Mouse (Mus musculus): Measurements from ENCODE around the gene Hmgn3. TPM values are rescaled to one million over a fixed set of nuclear protein-coding genes. Genes with fewer than 3 reads are reported as not detected.
"Not testable (repeated sequence)": the region's sequence is repeated elsewhere in the genome, so short reads cannot be mapped to it uniquely, and the experiment has no call there.

Hmgn3 gene
- polyA plus RNA-seq (2012; ENCODE audit: insufficient read depth, insufficient read length, missing spikeins), result 32.7 and 38.5 TPM in 2 replicates

DNA sequence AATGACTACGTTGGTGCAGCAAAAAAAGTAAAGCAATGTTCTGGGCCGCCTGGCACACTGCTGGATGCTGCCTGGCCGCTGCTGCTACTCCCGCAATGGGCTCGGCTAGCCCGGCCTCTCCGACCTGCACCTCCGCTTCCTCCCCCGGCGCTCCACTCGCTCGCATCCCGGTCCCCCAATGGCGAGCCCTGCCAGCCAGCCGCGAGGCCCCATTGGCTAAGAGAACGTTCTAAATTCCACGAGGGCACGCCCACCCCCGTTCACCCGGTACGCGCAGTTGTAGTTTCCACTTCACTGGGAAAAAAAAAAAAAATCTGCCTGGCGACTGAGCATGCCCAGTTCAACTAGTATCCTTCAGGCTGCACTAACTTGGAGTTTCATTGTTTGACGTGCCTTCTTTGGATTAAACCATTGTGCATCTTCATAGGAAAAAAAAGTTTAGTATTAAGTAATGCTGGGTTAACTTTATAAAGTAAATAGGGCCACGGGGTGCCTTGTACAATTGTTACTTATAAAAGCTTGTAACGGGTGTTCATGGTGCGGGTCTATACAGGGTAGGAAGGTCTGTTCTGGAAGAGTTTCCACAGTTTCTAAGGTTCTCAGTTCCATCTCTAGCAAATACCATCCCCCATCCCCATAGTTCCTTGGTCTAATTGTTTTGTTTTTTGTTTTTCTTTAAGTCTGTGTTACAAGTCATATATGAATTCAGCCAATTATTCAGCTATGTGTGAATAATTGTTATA lies at the start of gene Hmgn3:
Hmgn3 (minus strand) TSS at position 240 of the 743 bp plus-strand sequence.
- TF ChIP-seq CTCF (IDR thresholded peaks at IDR 0.05; ENCODE audit: low read depth, low read length) (no peak), POLR2A (IDR thresholded peaks at IDR 0.05; ENCODE audit: borderline replicate concordance, low read depth, low read length) (no peak)
- Histone ChIP-seq H3K27ac (ENCODE audit: insufficient read depth, low read depth, low read length) (no peak within 1 kb of the TSS), H3K4me1 (ENCODE audit: control insufficient read depth, insufficient read depth, low read length) (no peaks in the 10 kb centered on the region), H3K4me3 (ENCODE audit: insufficient read depth, low read length) (peak within 1 kb of the TSS; percentile 60)

DNA sequence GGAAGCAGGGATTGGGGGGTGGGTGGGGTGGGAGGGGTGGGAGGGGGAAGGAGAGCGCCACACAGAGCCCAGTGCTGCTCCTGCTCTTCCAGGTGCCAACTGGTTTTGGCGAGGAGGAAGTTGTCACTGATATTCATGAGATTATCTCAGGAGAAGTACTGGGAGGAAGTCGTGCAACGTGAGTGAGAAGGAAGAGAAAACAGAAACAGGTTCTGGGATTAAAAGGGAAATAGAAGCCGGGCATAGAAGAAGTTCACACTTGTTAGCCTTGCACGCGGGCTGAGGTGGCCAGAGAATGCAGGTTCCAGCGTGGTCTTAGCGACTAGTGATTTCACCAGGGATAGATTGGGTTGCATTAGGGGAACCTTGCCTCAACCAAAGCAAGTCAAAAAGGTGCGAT lies 49.3 kb upstream of the Hmgn3 start:
- Histone ChIP-seq H3K27ac (ENCODE audit: insufficient read depth, low read depth, low read length) (no peak overlapping the region), H3K4me3 (ENCODE audit: insufficient read depth, low read length) (no peak overlapping the region), H3K4me1 (ENCODE audit: control insufficient read depth, insufficient read depth, low read length) (no peaks in the 10 kb centered on the region)
- TF ChIP-seq CTCF (IDR thresholded peaks at IDR 0.05; ENCODE audit: low read depth, low read length) (no peak), POLR2A (IDR thresholded peaks at IDR 0.05; ENCODE audit: borderline replicate concordance, low read depth, low read length) (no peak)

DNA sequence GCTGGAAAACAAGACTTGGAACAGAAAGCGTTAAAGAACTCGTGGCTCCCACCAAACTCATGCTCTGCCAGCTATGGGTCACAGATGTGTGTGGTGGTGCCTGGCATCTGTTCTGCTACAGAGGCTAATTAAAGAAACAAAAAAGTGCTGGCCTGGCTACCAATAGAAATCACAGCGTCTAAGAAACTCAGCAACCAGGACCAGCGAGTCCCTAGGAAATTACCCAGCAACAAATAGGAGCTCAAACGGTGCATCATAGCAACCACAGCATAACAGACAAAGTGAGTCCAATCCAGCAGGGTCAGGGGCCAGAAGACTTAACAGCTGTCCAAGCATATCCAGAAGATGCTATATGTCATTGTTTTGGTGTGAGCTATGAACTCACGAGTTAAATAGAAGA lies 48.5 kb upstream of the Hmgn3 start:
- Histone ChIP-seq H3K4me3 (ENCODE audit: insufficient read depth, low read length) (no peak overlapping the region), H3K27ac (ENCODE audit: insufficient read depth, low read depth, low read length) (no peak overlapping the region), H3K4me1 (ENCODE audit: control insufficient read depth, insufficient read depth, low read length) (no peaks in the 10 kb centered on the region)
- TF ChIP-seq CTCF (IDR thresholded peaks at IDR 0.05; ENCODE audit: low read depth, low read length) (no peak), POLR2A (IDR thresholded peaks at IDR 0.05; ENCODE audit: borderline replicate concordance, low read depth, low read length) (no peak)

DNA sequence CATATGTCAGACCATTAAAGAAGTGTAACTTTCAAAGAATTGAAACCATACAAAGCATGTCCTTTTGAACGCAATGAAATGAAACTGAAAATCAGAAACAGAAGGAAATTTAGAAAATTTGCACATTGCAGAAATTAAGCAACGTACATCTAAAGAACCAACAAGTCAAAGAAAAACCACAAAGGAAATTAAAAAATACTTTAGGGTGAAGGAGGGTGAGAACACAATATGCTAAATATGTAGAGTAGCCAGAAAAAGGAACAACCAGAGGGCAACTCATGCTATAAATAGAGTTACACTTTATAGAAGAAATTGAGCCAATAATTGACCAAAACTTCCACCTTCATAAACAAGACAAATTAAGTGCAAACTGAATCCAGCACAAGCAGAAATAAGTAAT lies 41.3 kb upstream of the Hmgn3 start:
- Histone ChIP-seq H3K4me1 (ENCODE audit: control insufficient read depth, insufficient read depth, low read length) (no peaks in the 10 kb centered on the region), H3K4me3 (ENCODE audit: insufficient read depth, low read length) (no peak overlapping the region), H3K27ac (ENCODE audit: insufficient read depth, low read depth, low read length) (no peak overlapping the region)
- TF ChIP-seq CTCF (IDR thresholded peaks at IDR 0.05; ENCODE audit: low read depth, low read length), result no peak
- TF ChIP-seq POLR2A (IDR thresholded peaks at IDR 0.05; ENCODE audit: borderline replicate concordance, low read depth, low read length), result no peak

DNA sequence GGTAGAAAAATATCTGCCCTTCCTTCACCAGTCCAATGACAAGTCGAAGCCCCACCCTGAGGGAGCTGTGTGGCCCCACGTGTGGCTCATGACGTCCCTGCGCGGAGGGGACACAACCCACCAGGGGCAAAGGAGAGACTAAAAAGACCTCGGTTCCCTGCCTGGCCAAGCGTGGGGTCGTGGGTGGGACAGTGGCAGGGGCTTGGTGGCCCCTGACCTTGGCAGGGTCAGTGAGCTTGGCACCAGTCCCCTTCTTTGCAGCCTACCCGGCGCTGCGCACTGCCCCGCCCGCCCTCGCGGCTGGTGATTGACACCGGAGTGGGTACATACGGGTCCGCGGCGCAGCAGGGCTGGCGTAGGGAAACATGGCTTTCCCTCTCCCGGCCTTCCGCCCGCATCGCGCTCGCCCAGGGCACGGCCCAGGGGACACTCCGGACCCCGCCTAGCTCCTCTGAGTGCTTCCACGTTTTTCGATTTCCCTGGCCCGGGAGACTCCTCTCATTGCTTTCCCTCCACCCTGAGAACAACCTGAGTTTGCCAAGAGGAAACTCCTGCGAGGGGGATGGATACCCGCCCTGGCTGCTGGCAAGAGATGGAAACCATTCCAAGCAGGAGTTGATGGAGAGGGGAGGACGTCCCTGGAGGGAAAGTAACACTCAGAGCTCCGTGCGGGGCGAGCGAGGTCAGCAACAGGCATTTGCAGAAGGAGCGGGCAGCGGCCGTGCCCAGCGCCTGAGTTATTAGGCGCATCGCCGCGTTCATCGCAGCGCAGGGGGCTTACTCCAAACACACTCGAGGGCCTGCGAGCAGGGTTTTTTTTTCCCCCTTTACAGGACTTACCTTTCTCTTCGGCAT lies 667 bp downstream of the Hmgn3 start:
- Histone ChIP-seq H3K27ac (ENCODE audit: insufficient read depth, low read depth, low read length) (no peak overlapping the region), H3K4me3 (ENCODE audit: insufficient read depth, low read length) (peak overlapping the region; percentile 60), H3K4me1 (ENCODE audit: control insufficient read depth, insufficient read depth, low read length) (no peaks in the 10 kb centered on the region)
- no peak for TF ChIP-seq CTCF (IDR thresholded peaks at IDR 0.05; ENCODE audit: low read depth, low read length)
- TF ChIP-seq POLR2A (IDR thresholded peaks at IDR 0.05; ENCODE audit: borderline replicate concordance, low read depth, low read length), result no peak

DNA sequence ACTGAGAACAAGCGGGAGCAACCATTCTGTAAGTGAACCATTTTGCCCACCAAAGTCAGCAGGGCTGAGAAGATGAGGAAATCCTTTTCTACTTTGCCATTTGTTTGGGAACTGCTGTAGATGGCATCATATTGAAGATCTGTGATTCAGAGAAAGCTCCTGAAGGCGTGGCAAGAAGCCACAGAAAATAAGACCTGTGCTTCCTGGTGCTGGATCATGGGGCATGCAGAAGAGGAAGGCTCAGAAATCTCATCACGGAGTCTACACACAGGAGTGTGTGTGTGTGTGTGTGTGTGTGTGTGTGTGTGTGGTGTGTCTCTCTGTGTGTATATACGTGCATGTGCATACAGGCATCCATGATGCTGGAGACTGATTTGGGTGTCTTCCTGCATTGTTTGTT lies 16.7 kb downstream of the Hmgn3 start:
- Histone ChIP-seq H3K27ac (ENCODE audit: insufficient read depth, low read depth, low read length) (no peak overlapping the region), H3K4me3 (ENCODE audit: insufficient read depth, low read length) (no peak overlapping the region), H3K4me1 (ENCODE audit: control insufficient read depth, insufficient read depth, low read length) (no peaks in the 10 kb centered on the region)
- TF ChIP-seq CTCF (IDR thresholded peaks at IDR 0.05; ENCODE audit: low read depth, low read length), result no peak
- TF ChIP-seq POLR2A (IDR thresholded peaks at IDR 0.05; ENCODE audit: borderline replicate concordance, low read depth, low read length), result no peak

DNA sequence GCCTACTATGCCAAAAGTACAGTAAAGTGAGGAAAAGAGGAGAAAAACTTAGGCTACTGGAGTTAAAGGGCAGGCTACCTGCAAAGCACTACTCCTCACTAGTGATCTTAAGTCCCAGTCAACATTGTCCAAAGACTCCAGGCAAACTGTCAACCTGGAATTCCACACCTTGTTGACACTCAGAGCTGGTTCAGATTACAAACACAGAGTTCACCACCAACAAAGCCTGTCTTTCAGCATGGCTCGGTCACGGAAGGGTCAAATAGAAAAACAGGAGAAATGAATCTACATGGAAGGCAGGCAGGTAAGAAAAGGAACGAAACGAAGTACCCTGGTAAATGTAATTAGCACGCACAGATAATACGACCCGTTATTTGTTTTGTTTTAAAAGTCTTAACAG lies 18.6 kb downstream of the Hmgn3 start:
- H3K27ac ChIP-seq (ENCODE audit: insufficient read depth, low read depth, low read length), result no peak overlapping the region
- H3K4me1 ChIP-seq (ENCODE audit: control insufficient read depth, insufficient read depth, low read length), result no peaks in the 10 kb centered on the region
- TF ChIP-seq CTCF (IDR thresholded peaks at IDR 0.05; ENCODE audit: low read depth, low read length), result no peak
- TF ChIP-seq POLR2A (IDR thresholded peaks at IDR 0.05; ENCODE audit: borderline replicate concordance, low read depth, low read length), result no peak
- H3K4me3 ChIP-seq (ENCODE audit: insufficient read depth, low read length), result no peak overlapping the region

DNA sequence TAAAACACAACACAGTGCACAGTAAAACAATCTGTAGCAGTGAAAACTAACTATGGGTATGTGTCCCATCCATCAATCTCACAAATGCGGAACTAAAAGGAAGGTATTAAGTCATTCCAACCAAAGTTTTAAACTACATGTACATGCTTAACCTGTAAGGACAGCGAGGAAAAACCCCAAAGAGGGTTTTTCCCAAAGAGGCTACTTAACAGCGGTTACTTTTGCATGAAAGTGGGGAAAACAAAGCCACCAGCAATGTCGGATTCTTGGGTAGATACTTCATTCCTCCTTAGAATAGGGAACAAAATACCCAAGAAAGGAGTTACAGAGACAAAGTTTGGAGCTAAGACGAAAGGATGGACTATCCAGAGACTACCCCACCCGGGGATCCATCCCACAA lies 20.0 kb downstream of the Hmgn3 start:
- H3K4me1 ChIP-seq (ENCODE audit: control insufficient read depth, insufficient read depth, low read length); H3K4me3 ChIP-seq (ENCODE audit: insufficient read depth, low read length); H3K27ac ChIP-seq (ENCODE audit: insufficient read depth, low read depth, low read length): not testable (repeated sequence)

DNA sequence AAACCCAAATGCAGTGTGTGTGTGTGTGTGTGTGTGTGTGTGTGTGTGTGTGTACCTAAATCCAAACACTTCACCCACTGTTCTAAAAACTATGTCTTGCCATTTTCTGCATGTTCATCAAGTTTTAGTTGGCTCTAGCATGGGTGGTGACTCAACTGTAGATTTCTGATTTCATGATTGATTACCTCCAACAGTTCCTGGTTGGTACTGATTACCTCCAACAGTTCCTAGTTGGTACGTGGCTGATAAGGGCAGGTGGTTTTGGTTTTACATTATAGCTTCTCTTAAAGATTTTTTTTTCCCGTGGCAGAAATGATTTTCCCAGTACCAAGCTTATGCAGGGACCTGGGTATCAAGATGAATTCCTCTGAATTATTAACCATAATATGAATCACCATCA lies 27.3 kb downstream of the Hmgn3 start:
- H3K4me3 ChIP-seq (ENCODE audit: insufficient read depth, low read length), result no peak overlapping the region
- H3K27ac ChIP-seq (ENCODE audit: insufficient read depth, low read depth, low read length), result no peak overlapping the region
- TF ChIP-seq CTCF (IDR thresholded peaks at IDR 0.05; ENCODE audit: low read depth, low read length) (no peak), POLR2A (IDR thresholded peaks at IDR 0.05; ENCODE audit: borderline replicate concordance, low read depth, low read length) (no peak)
- no peaks in the 10 kb centered on the region for H3K4me1 ChIP-seq (ENCODE audit: control insufficient read depth, insufficient read depth, low read length)

DNA sequence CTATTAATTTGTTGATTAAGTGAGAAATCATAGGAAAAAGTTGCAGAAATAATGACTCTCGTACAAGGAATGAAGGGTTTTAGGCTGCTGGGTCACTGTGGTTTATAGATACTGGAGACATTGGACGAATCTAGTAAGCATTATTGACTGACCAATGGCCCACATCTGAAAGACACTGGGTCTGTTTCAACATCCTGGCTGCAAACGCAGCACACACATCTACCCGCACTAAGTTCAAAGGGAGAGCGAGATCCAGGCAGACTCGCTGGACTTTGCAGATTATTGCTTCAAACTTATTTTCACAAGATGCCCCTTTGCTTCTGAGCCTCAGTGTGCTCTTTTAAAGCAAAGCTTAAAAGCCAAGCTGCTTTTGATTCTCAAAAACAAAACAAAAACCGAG lies 29.0 kb downstream of the Hmgn3 start:
- no peak overlapping the region for H3K27ac ChIP-seq (ENCODE audit: insufficient read depth, low read depth, low read length)
- TF ChIP-seq CTCF (IDR thresholded peaks at IDR 0.05; ENCODE audit: low read depth, low read length) (no peak), POLR2A (IDR thresholded peaks at IDR 0.05; ENCODE audit: borderline replicate concordance, low read depth, low read length) (no peak)
- H3K4me1 ChIP-seq (ENCODE audit: control insufficient read depth, insufficient read depth, low read length), result peaks cover 4% of the 10 kb centered on the region
- H3K4me3 ChIP-seq (ENCODE audit: insufficient read depth, low read length), result no peak overlapping the region
